Mouse (Mus musculus) CH12.LX (cell line): ENCODE measurements around the gene Gm45717. TPM values are rescaled to one million over a fixed set of nuclear protein-coding genes. Genes with fewer than 3 reads are reported as not detected.
A peak's percentile ranks its signal among the peaks of the same experiment; 100 is the strongest.

Experiments used
- DNase-seq: peaks from one replicate; pipeline ENCODE4 v3.0.0-alpha.2; 2013; ENCODE audit errors: extremely low read depth
- H3K27ac ChIP-seq: 2 replicates; pipeline ENCODE4 v1.5.1; 2012; ENCODE audit warnings: low read depth, mild to moderate bottlenecking, control low read depth, moderate library complexity; ENCODE audit not compliant: insufficient read depth
- H3K27me3 ChIP-seq: replicated peaks from 2 replicates; pipeline ENCODE3; 2012; ENCODE audit warnings: inconsistent platforms
- H3K36me3 ChIP-seq, 2 experiments: replicated peaks in 1 of 2; 2 replicates each; pipeline versions ENCODE3 to v1.6.1; 2012; ENCODE audit warnings: inconsistent platforms in 1 of 2, low read length in 1 of 2, mild to moderate bottlenecking in 1 of 2, mixed read lengths in 1 of 2, moderate library complexity in 1 of 2; ENCODE audit not compliant: control insufficient read depth in 1 of 2, insufficient read depth in 1 of 2
- H3K4me1 ChIP-seq, 2 experiments: 2 replicates each; pipeline ENCODE4 v1.6.1; 2012; ENCODE audit warnings: inconsistent platforms in 1 of 2, moderate library complexity in 1 of 2; ENCODE audit not compliant: insufficient read depth in 2 of 2, control insufficient read depth in 1 of 2
- H3K4me2 ChIP-seq: 2 replicates; pipeline ENCODE4 v1.6.1; 2012; ENCODE audit warnings: low read depth, mild to moderate bottlenecking, control low read depth; ENCODE audit not compliant: poor library complexity, insufficient read depth, severe bottlenecking
- H3K4me3 ChIP-seq, 3 experiments: fragments of 150-350 bp in 1 of 3; sonication (generic) in 1 of 3; replicated peaks in 1 of 3; 2 replicates each; pipeline versions ENCODE3 to v1.5.1; 2011 to 2012; ENCODE audit warnings: low read depth in 2 of 3, low read length in 2 of 3, mild to moderate bottlenecking in 2 of 3, moderate library complexity in 2 of 3, control low read depth in 1 of 3, improper control_type of control experiment in 1 of 3, inconsistent platforms in 1 of 3, mixed read lengths in 1 of 3; ENCODE audit not compliant: poor library complexity in 1 of 3
- H3K79me2 ChIP-seq: replicated peaks from 2 replicates; pipeline ENCODE4 v1.6.1; 2012; ENCODE audit warnings: mild to moderate bottlenecking, moderate library complexity; ENCODE audit not compliant: control insufficient read depth, poor library complexity, insufficient read depth, severe bottlenecking; ENCODE audit errors: extremely low read depth
- H3K9ac ChIP-seq: 2 replicates; pipeline ENCODE4 v1.6.1; 2012; ENCODE audit warnings: low read depth, mild to moderate bottlenecking, control low read depth, moderate library complexity; ENCODE audit not compliant: insufficient read depth
- H3K9me3 ChIP-seq: replicated peaks from 2 replicates; pipeline ENCODE3; 2012; ENCODE audit warnings: low read length, inconsistent platforms, mixed read lengths
- BHLHE40 ChIP-seq: IDR thresholded peaks from 2 replicates; pipeline ENCODE4 v1.6.1; 2011; ENCODE audit warnings: mild to moderate bottlenecking, low read depth, low read length, improper control_type of control experiment
- CHD1 ChIP-seq: IDR thresholded peaks from 2 replicates; pipeline ENCODE4 v1.6.1; 2012; ENCODE audit warnings: low read depth, low read length, improper control_type of control experiment, inconsistent platforms
- CTCF ChIP-seq, 2 experiments: IDR thresholded peaks in 1 of 2; conservative IDR thresholded peaks in 1 of 2; 2 replicates each; pipeline ENCODE4 v1.5.1; 2011 to 2012; ENCODE audit warnings: low read depth in 2 of 2, low read length in 2 of 2, improper control_type of control experiment in 1 of 2, inconsistent platforms in 1 of 2, mild to moderate bottlenecking in 1 of 2, moderate library complexity in 1 of 2
- E2F4 ChIP-seq: IDR thresholded peaks from 2 replicates; pipeline ENCODE4 v1.6.1; 2011; ENCODE audit warnings: low read depth, low read length, improper control_type of control experiment; ENCODE audit not compliant: insufficient replicate concordance
- EP300 ChIP-seq: IDR thresholded peaks from 2 replicates; pipeline ENCODE4 v1.6.1; 2011; ENCODE audit warnings: low read length, improper control_type of control experiment
- ETS1 ChIP-seq: conservative IDR thresholded peaks from 2 replicates; pipeline ENCODE4 v1.6.1; 2012; ENCODE audit warnings: low read depth, mild to moderate bottlenecking, inconsistent platforms, low read length, improper control_type of control experiment, moderate library complexity
- GABPA ChIP-seq: IDR thresholded peaks from 2 replicates; pipeline ENCODE4 v1.6.1; 2012; ENCODE audit warnings: low read depth, low read length, improper control_type of control experiment, inconsistent platforms; ENCODE audit not compliant: insufficient replicate concordance
- HCFC1 ChIP-seq: IDR thresholded peaks from 2 replicates; pipeline ENCODE4 v1.6.1; 2012; ENCODE audit warnings: low read depth, mild to moderate bottlenecking, inconsistent platforms, low read length, improper control_type of control experiment
- IRF4 ChIP-seq: IDR thresholded peaks from 2 replicates; pipeline ENCODE4 v1.6.1; 2014; ENCODE audit warnings: low read depth, mild to moderate bottlenecking, inconsistent platforms, low read length, improper control_type of control experiment
- JUND ChIP-seq: conservative IDR thresholded peaks from 2 replicates; pipeline ENCODE4 v1.6.1; 2011; ENCODE audit warnings: low read depth, low read length, improper control_type of control experiment
- KAT2A ChIP-seq: IDR thresholded peaks from 2 replicates; pipeline ENCODE4 v1.6.1; 2012; ENCODE audit warnings: low read length, improper control_type of control experiment, inconsistent platforms; ENCODE audit not compliant: insufficient replicate concordance
- MAFK ChIP-seq: IDR thresholded peaks from 2 replicates; pipeline ENCODE4 v1.6.1; 2011; ENCODE audit warnings: low read length, improper control_type of control experiment; ENCODE audit not compliant: insufficient replicate concordance
- MAX ChIP-seq: IDR thresholded peaks from 2 replicates; pipeline ENCODE4 v1.6.1; 2011; ENCODE audit warnings: low read length, improper control_type of control experiment
- MAZ ChIP-seq: IDR thresholded peaks from 2 replicates; pipeline ENCODE4 v1.6.1; 2012; ENCODE audit warnings: low read depth, mild to moderate bottlenecking, inconsistent platforms, low read length, improper control_type of control experiment, moderate library complexity
- MEF2A ChIP-seq: IDR thresholded peaks from 2 replicates; pipeline ENCODE4 v1.6.1; 2014; ENCODE audit warnings: low read depth, mild to moderate bottlenecking, inconsistent platforms, low read length, improper control_type of control experiment, borderline replicate concordance
- MXI1 ChIP-seq: IDR thresholded peaks from 2 replicates; pipeline ENCODE4 v1.6.1; 2011; ENCODE audit warnings: mild to moderate bottlenecking, low read depth, low read length, improper control_type of control experiment
- NELFE ChIP-seq: IDR thresholded peaks from 2 replicates; pipeline ENCODE4 v1.6.1; 2011; ENCODE audit warnings: low read depth, low read length, improper control_type of control experiment
- PAX5 ChIP-seq: IDR thresholded peaks from 2 replicates; pipeline ENCODE4 v1.6.1; 2012; ENCODE audit warnings: low read length, inconsistent platforms, mixed read lengths
- POLR2A ChIP-seq: IDR thresholded peaks from 2 replicates; pipeline ENCODE4 v1.6.1; 2011; ENCODE audit warnings: low read depth, mild to moderate bottlenecking, improper control_type of control experiment, low read length
- POLR2AphosphoS2 ChIP-seq: IDR thresholded peaks from 2 replicates; pipeline ENCODE4 v1.6.1; 2011; ENCODE audit warnings: low read depth, low read length, improper control_type of control experiment
- RAD21 ChIP-seq: IDR thresholded peaks from 2 replicates; pipeline ENCODE4 v1.6.1; 2011; ENCODE audit warnings: low read depth, mild to moderate bottlenecking, low read length, improper control_type of control experiment, moderate library complexity
- RCOR1 ChIP-seq: conservative IDR thresholded peaks from 2 replicates; pipeline ENCODE4 v1.6.1; 2012; ENCODE audit warnings: low read depth, mild to moderate bottlenecking, inconsistent platforms, low read length, improper control_type of control experiment
- SMC3 ChIP-seq: IDR thresholded peaks from 2 replicates; pipeline ENCODE4 v1.6.1; 2011; ENCODE audit warnings: low read depth, low read length, improper control_type of control experiment
- TBP ChIP-seq: conservative IDR thresholded peaks from 2 replicates; pipeline ENCODE4 v1.6.1; 2011; ENCODE audit warnings: low read depth, low read length, improper control_type of control experiment
- TCF12 ChIP-seq: IDR thresholded peaks from 2 replicates; pipeline ENCODE4 v1.6.1; 2014; ENCODE audit warnings: low read depth, mild to moderate bottlenecking, inconsistent platforms, low read length, improper control_type of control experiment
- USF1 ChIP-seq: IDR thresholded peaks from 2 replicates; pipeline ENCODE4 v1.6.1; 2014; ENCODE audit warnings: low read depth, mild to moderate bottlenecking, inconsistent platforms, low read length, improper control_type of control experiment
- ZC3H11A ChIP-seq: IDR thresholded peaks from 2 replicates; pipeline ENCODE4 v1.6.1; 2012; ENCODE audit warnings: low read depth, mild to moderate bottlenecking, inconsistent platforms, low read length, improper control_type of control experiment
- ZKSCAN1 ChIP-seq: IDR thresholded peaks from 2 replicates; pipeline ENCODE4 v1.6.1; 2012; ENCODE audit warnings: low read depth, inconsistent platforms, low read length, improper control_type of control experiment, borderline replicate concordance
- ZNF384 ChIP-seq: IDR thresholded peaks from 2 replicates; pipeline ENCODE4 v1.6.1; 2012; ENCODE audit warnings: low read depth, low read length, improper control_type of control experiment, inconsistent platforms
- dilution Hi-C: fragments of 300-500 bp; cut with MboI; formaldehyde crosslinking; loops from 2 replicates; pipeline ENCODE4 v1.14.3; 2020; ENCODE audit warnings: low sequenced_read_pairs; ENCODE audit not compliant: extremely low pct_unique_long_range_greater_than_20kb, extremely low pct_ligation_motif_present
- in situ Hi-C: fragments of 300-500 bp; cut with MboI; formaldehyde crosslinking; loops from 3 replicates; pipeline ENCODE4 v1.14.3; 2019; ENCODE audit warnings: low sequenced_read_pairs, low pct_ligation_motif_present, low pct_unique_long_range_greater_than_20kb, mixed read lengths
- polyA plus RNA-seq: library from polyadenylated mRNA; unstranded; fragments of >175 nt; gene quantifications from 2 replicates; pipeline ENCODE4 v1.2.1, GENCODE M21; 2012; ENCODE audit warnings: low read depth; ENCODE audit not compliant: insufficient read length
- total RNA-seq, 2 experiments: library from RNA; depleted of rRNA; stranded (reverse); fragments of 300-350 nt in 1 of 2; fragments of >200 nt in 1 of 2; gene quantifications; 2 replicates each; pipeline ENCODE4 v1.2.3; 2012 to 2014

The Gm45717 gene
- total and polyA plus RNA-seq, 3 experiments = not detected

DNA sequence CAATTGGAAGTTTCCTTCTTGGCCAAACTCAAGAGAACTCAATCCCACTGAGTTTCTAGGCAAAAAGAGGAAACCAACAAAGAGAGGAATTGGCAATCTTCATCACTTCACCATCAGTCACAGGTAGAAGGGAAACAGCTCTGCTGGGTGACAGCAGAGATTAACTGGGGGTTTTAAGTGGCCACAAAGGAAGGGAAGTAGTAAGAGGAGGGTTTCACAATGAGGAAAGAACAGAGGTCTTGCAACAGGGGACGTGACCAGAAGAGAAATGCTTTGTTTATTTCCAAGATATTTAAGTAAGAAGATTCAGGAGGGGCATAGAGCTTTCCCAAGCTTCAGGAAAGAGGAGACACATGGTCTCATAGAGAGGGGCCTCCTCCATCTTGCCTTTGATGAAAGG, 42.1 kb upstream of the Gm45717 start:
- in situ Hi-C loops (loop anchor here (25.0 kb wide), 1 partner anchor 364 kb away; no protein-coding TSS in a partner anchor), dilution Hi-C loops (no loop called here)
- Histone ChIP-seq H3K36me3 (no peaks in the 10 kb centered on the region), H3K4me3 (no peak overlapping the region), H3K27ac (no peak overlapping the region), H3K9ac (no peak overlapping the region), H3K9me3 (no peaks in the 10 kb centered on the region), H3K4me1 (peaks cover 16 to 32% of the 10 kb centered on the region in 2 experiments), H3K79me2 (no peaks in the 10 kb centered on the region), H3K4me2 (no peak overlapping the region), H3K27me3 (no peaks in the 10 kb centered on the region)
- TF ChIP-seq POLR2AphosphoS2 = no peak
- no peak for TF ChIP-seq MEF2A
- TF ChIP-seq POLR2A = no peak
- no peak for TF ChIP-seq ZNF384
- TF ChIP-seq CTCF (conservative IDR thresholded peaks at IDR 0.05 in 1 of 2, IDR thresholded peaks at IDR 0.05 in 1 of 2; ENCODE audit: low read depth in 2 of 2, low read length in 2 of 2) = no peak
- no peak for TF ChIP-seq ETS1
- no peak for TF ChIP-seq ZKSCAN1
- no peak for TF ChIP-seq CHD1
- TF ChIP-seq IRF4 = no peak
- TF ChIP-seq BHLHE40 = peak; percentile 36; the same call in 1 of the 2 replicates
- TF ChIP-seq GABPA = no peak
- no peak for TF ChIP-seq NELFE
- TF ChIP-seq MAZ = no peak
- TF ChIP-seq TBP = no peak
- no peak for TF ChIP-seq MXI1
- TF ChIP-seq EP300 = peak; percentile 56
- DNase-seq = no peak

DNA sequence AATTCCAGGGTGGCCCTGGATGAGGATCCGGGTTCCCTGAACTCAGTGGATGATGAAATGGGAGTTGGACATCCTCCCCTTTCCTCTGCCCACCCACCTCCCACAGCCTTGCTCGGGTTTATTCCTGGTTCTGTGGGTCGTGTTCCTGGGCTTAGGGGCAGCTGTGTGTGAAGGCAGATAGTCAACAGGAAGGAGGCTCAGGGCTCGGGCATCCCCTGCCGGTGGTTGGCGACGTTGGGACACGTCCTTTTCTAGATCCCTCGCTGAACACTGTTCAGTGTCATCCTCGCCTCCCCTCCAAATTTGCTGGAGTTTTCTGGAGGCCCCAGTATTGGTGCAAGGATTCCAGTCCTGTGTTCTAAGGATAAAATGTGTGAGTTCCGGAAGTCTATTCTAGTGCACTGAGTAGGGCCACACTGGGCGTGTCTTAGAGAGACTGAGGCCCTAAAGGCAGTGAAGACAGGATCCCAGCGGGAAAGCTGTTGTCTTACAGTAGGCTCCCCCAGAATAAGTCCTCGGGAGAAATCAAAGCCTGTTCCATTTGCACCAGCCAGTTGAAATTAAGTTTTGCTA, 35.5 kb upstream of the Gm45717 start:
- dilution Hi-C loops = no loop called here
- in situ Hi-C loops = loop anchor here (25.0 kb wide), 1 partner anchor 371 kb away; no protein-coding TSS in a partner anchor
- no peak for DNase-seq
- Histone ChIP-seq H3K27ac (no peak overlapping the region), H3K27me3 (no peaks in the 10 kb centered on the region), H3K4me3 (no peak overlapping the region), H3K9me3 (peaks cover under 1% of the 10 kb centered on the region), H3K79me2 (no peaks in the 10 kb centered on the region), H3K4me2 (no peak overlapping the region), H3K36me3 (no peaks in the 10 kb centered on the region), H3K9ac (no peak overlapping the region; the same call in 1 of the 2 replicates), H3K4me1 (peaks cover 29 to 41% of the 10 kb centered on the region in 2 experiments)
- TF ChIP-seq CTCF (conservative IDR thresholded peaks at IDR 0.05 in 1 of 2, IDR thresholded peaks at IDR 0.05 in 1 of 2; ENCODE audit: low read depth in 2 of 2, low read length in 2 of 2) (peak in 1 of 2 experiments; percentile 71; a peak in 2 of 4 replicates), RCOR1 (no peak), ZC3H11A (no peak), TCF12 (0 out of 2 replicates have a peak, but pooled peaks have one; percentile 31), HCFC1 (peak; percentile 13; the same call in 1 of the 2 replicates), SMC3 (peak; percentile 79), ZKSCAN1 (peak; percentile 87), MAX (no peak), MAFK (no peak), PAX5 (no peak), E2F4 (no peak), JUND (no peak), IRF4 (peak; percentile 47; the same call in 1 of the 2 replicates), RAD21 (peak; percentile 64), TBP (no peak), MEF2A (peak; percentile 58), KAT2A (no peak), USF1 (no peak), MAZ (no peak)
